Mouse (Mus musculus): ENCODE results near the gene Srrd.

DNA sequence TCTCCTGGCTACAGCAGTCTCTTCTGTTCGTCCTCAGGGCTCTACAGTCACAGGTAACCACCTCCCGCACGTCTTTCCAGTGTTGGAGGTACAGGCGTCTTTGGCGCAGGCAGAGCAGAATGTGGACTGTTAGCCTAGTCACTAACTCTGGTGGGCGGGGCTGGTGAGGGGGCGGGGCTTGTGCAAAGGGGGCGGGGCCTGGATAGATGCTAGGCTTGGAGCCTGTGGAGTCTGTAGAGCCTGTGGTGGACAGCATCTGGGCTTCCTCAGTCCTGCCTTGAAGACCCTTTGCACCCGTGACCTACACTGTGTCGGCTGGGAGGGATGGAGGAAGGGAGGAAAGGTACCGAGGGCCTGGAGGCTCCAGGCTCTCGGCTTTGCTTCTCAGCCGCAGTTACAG, 13.1 kb upstream of the Srrd start, which contains the start of gene Gm6583:
- TF ChIP-seq FLI1 (IDR thresholded peaks at IDR 0.05; ENCODE audit: low read length): no peak
- TF ChIP-seq GATA1 (IDR thresholded peaks at IDR 0.05; ENCODE audit: borderline replicate concordance, low read length): no peak

All from megakaryocyte, embryonic 14.5 days (primary cell).